Mouse (Mus musculus): ENCODE data around the gene Ube2ql1. TPM values are rescaled to one million over a fixed set of nuclear protein-coding genes. Genes with fewer than 3 reads are reported as not detected.

Gene Ube2ql1
- total and polyA plus RNA-seq, 2 experiments: 0.09 TPM

DNA sequence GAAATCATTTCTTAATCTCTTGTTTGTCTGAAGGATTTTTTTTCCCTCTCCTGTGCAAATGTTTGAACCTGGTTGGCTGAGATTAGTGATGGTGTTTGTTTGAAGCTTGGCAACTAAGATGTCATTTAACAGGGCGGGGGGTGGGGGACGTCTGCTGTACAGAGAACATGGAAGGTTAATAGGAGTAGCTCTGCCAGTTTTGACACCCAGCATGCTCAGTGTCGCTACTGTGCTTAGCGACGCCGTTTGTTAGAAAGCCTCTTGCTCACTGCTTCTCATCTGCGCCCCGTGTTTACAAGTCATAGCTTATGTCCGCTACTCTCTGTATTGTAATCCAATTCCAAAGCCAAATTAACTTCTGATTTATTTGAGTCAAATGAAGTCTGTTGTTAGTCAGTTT is 25.0 kb upstream of the Ube2ql1 start:
- 69% methylated on average over 9 of the region's 9 CpGs for WGBS
- Histone ChIP-seq H3K4me1 (ENCODE audit: control insufficient read depth, insufficient read depth, low read length) (no peaks in the 10 kb centered on the region), H3K27me3 (ENCODE audit: control insufficient read depth, insufficient read depth, low read length) (no peaks in the 10 kb centered on the region)

GRCm38 (mm10) chr13:69761393-69761792 is 21.7 kb upstream of the Ube2ql1 start:
- Histone ChIP-seq H3K27ac (replicated peaks; ENCODE audit: insufficient read depth, low read depth, low read length) (no peak overlapping the region), H3K4me3 (ENCODE audit: insufficient read depth, low read depth, low read length) (no peak overlapping the region), H3K4me1 (ENCODE audit: control insufficient read depth, insufficient read depth, low read length) (no peaks in the 10 kb centered on the region), H3K79me2 (ENCODE audit: control insufficient read depth, insufficient read depth, low read length) (no peaks in the 10 kb centered on the region), H3K36me3 (ENCODE audit: control insufficient read depth, insufficient read depth, low read length) (no peaks in the 10 kb centered on the region), H3K27me3 (ENCODE audit: control insufficient read depth, insufficient read depth, low read length) (no peaks in the 10 kb centered on the region), H3K9ac (ENCODE audit: low read depth, low read length) (no peak overlapping the region)
- WGBS: 84% methylated on average over 10 of the region's 10 CpGs
- DNase-seq (ENCODE audit: extremely low read depth, low read depth, low spot score): no peak
- TF ChIP-seq POLR2A (IDR thresholded peaks at IDR 0.05; ENCODE audit: extremely low read depth, insufficient read depth, low read length) (no peak), CTCF (IDR thresholded peaks at IDR 0.05; ENCODE audit: low read depth, low read length) (no peak)

More for the DNA sequence above, 25.0 kb upstream of the Ube2ql1 start:
- no peak overlapping the region for H3K27ac ChIP-seq (replicated peaks; ENCODE audit: insufficient read depth, low read depth, low read length)
- H3K4me3 ChIP-seq (ENCODE audit: insufficient read depth, low read depth, low read length): no peak overlapping the region
- no peaks in the 10 kb centered on the region for H3K79me2 ChIP-seq (ENCODE audit: control insufficient read depth, insufficient read depth, low read length)
- H3K36me3 ChIP-seq (ENCODE audit: control insufficient read depth, insufficient read depth, low read length): no peaks in the 10 kb centered on the region
- TF ChIP-seq POLR2A (IDR thresholded peaks at IDR 0.05; ENCODE audit: extremely low read depth, insufficient read depth, low read length) (no peak), CTCF (IDR thresholded peaks at IDR 0.05; ENCODE audit: low read depth, low read length) (no peak)
- H3K9ac ChIP-seq (ENCODE audit: low read depth, low read length): no peak overlapping the region
- DNase-seq (ENCODE audit: extremely low read depth, low read depth, low spot score): no peak

DNA sequence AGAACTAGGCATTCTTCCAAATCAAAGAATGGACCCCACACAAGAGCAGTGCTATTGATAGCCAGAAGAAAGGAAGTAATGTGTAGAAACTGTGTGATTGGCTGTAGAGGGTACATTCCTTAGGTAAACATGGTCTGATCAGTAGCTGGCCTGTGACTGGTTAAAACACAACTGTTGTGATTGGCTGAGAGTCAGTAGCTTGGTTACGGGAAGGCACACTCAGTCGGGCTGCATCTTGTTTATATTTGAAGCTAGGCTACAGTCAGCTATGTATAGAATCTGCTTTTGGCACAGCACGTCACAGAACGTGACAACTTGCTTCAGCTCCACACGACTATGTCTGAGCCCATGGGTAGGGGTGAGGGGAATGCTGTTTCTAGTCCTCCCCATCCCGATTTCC is 19.3 kb upstream of the Ube2ql1 start:
- WGBS: 80% methylated on average over 6 of the region's 6 CpGs
- no peak for DNase-seq (ENCODE audit: extremely low read depth, low read depth, low spot score)
- Histone ChIP-seq H3K79me2 (ENCODE audit: control insufficient read depth, insufficient read depth, low read length) (no peaks in the 10 kb centered on the region), H3K4me3 (ENCODE audit: insufficient read depth, low read depth, low read length) (no peak overlapping the region), H3K9ac (ENCODE audit: low read depth, low read length) (no peak overlapping the region), H3K4me1 (ENCODE audit: control insufficient read depth, insufficient read depth, low read length) (no peaks in the 10 kb centered on the region), H3K36me3 (ENCODE audit: control insufficient read depth, insufficient read depth, low read length) (no peaks in the 10 kb centered on the region), H3K27me3 (ENCODE audit: control insufficient read depth, insufficient read depth, low read length) (no peaks in the 10 kb centered on the region), H3K27ac (replicated peaks; ENCODE audit: insufficient read depth, low read depth, low read length) (no peak overlapping the region)
- TF ChIP-seq POLR2A (IDR thresholded peaks at IDR 0.05; ENCODE audit: extremely low read depth, insufficient read depth, low read length): no peak
- no peak for TF ChIP-seq CTCF (IDR thresholded peaks at IDR 0.05; ENCODE audit: low read depth, low read length)

DNA sequence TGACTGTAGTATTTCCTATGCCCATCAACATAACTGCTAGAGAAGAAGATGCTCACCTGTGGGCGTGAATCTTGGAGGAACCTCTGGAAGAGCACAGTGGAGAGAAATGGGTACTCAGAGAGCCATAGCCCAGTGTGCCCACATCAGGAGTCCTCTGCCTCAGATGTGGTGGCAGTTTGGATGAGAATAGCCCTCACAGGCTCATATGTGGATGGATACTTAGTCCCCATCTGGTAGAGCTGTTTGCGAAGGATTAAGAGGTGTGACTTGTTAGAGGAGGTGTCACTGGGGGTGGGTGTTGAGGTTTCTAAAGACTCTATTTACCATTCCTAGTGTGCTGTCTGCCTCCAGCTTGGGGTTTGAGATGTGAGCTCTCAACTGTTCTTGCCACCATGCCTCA is 13.2 kb upstream of the Ube2ql1 start:
- no peak for TF ChIP-seq CTCF (IDR thresholded peaks at IDR 0.05; ENCODE audit: low read depth, low read length)
- no peak for TF ChIP-seq POLR2A (IDR thresholded peaks at IDR 0.05; ENCODE audit: extremely low read depth, insufficient read depth, low read length)
- 49% methylated on average over 2 of the region's 2 CpGs for WGBS

GRCm38 (mm10) chr13:69751510-69751909 is 11.8 kb upstream of the Ube2ql1 start:
- no peak for DNase-seq (ENCODE audit: extremely low read depth, low read depth, low spot score)
- no peaks in the 10 kb centered on the region for H3K36me3 ChIP-seq (ENCODE audit: control insufficient read depth, insufficient read depth, low read length)
- 78% methylated on average over 6 of the region's 6 CpGs for WGBS

More for the DNA sequence above, 13.2 kb upstream of the Ube2ql1 start:
- H3K9ac ChIP-seq (ENCODE audit: low read depth, low read length): no peak overlapping the region
- H3K79me2 ChIP-seq (ENCODE audit: control insufficient read depth, insufficient read depth, low read length): no peaks in the 10 kb centered on the region
- no peak overlapping the region for H3K4me3 ChIP-seq (ENCODE audit: insufficient read depth, low read depth, low read length)
- no peaks in the 10 kb centered on the region for H3K36me3 ChIP-seq (ENCODE audit: control insufficient read depth, insufficient read depth, low read length)
- H3K27ac ChIP-seq (replicated peaks; ENCODE audit: insufficient read depth, low read depth, low read length): no peak overlapping the region
- no peaks in the 10 kb centered on the region for H3K4me1 ChIP-seq (ENCODE audit: control insufficient read depth, insufficient read depth, low read length)
- H3K27me3 ChIP-seq (ENCODE audit: control insufficient read depth, insufficient read depth, low read length): no peaks in the 10 kb centered on the region
- no peak for DNase-seq (ENCODE audit: extremely low read depth, low read depth, low spot score)

GRCm38 (mm10) chr13:69748756-69749155 is 9.1 kb upstream of the Ube2ql1 start:
- no peaks in the 10 kb centered on the region for H3K36me3 ChIP-seq (ENCODE audit: control insufficient read depth, insufficient read depth, low read length)
- DNase-seq (ENCODE audit: extremely low read depth, low read depth, low spot score): no peak
- H3K4me3 ChIP-seq (ENCODE audit: insufficient read depth, low read depth, low read length): no peak overlapping the region
- H3K9ac ChIP-seq (ENCODE audit: low read depth, low read length): no peak overlapping the region
- TF ChIP-seq CTCF (IDR thresholded peaks at IDR 0.05; ENCODE audit: low read depth, low read length): no peak
- TF ChIP-seq POLR2A (IDR thresholded peaks at IDR 0.05; ENCODE audit: extremely low read depth, insufficient read depth, low read length): no peak
- no peaks in the 10 kb centered on the region for H3K79me2 ChIP-seq (ENCODE audit: control insufficient read depth, insufficient read depth, low read length)
- no peak overlapping the region for H3K27ac ChIP-seq (replicated peaks; ENCODE audit: insufficient read depth, low read depth, low read length)
- H3K4me1 ChIP-seq (ENCODE audit: control insufficient read depth, insufficient read depth, low read length): no peaks in the 10 kb centered on the region
- no peaks in the 10 kb centered on the region for H3K27me3 ChIP-seq (ENCODE audit: control insufficient read depth, insufficient read depth, low read length)
- 75% methylated on average over 4 of the region's 4 CpGs for WGBS

More at GRCm38 (mm10) chr13:69751510-69751909, 11.8 kb upstream of the Ube2ql1 start:
- Histone ChIP-seq H3K27ac (replicated peaks; ENCODE audit: insufficient read depth, low read depth, low read length) (no peak overlapping the region), H3K27me3 (ENCODE audit: control insufficient read depth, insufficient read depth, low read length) (no peaks in the 10 kb centered on the region), H3K79me2 (ENCODE audit: control insufficient read depth, insufficient read depth, low read length) (no peaks in the 10 kb centered on the region), H3K4me3 (ENCODE audit: insufficient read depth, low read depth, low read length) (no peak overlapping the region), H3K9ac (ENCODE audit: low read depth, low read length) (no peak overlapping the region), H3K4me1 (ENCODE audit: control insufficient read depth, insufficient read depth, low read length) (no peaks in the 10 kb centered on the region)
- TF ChIP-seq CTCF (IDR thresholded peaks at IDR 0.05; ENCODE audit: low read depth, low read length): no peak
- TF ChIP-seq POLR2A (IDR thresholded peaks at IDR 0.05; ENCODE audit: extremely low read depth, insufficient read depth, low read length): no peak

Measured in liver, adult 2 months (tissue).